Mouse (Mus musculus): ENCODE results near the gene Sgip1.

Sgip1 gene

GRCm38 (mm10) chr4:102976290-102977275, 235.5 kb downstream of the Sgip1 start:
- DNase-seq (ENCODE audit: low spot score in 2 of 2): no peak

- no peak for DNase-seq (ENCODE audit: low spot score in 2 of 2)
Observed at GRCm38 (mm10) chr4:102977778-102978321, 236.8 kb downstream of the Sgip1 start.

- no peak for DNase-seq (ENCODE audit: low spot score in 2 of 2)
Observed at GRCm38 (mm10) chr4:102978440-102978839, 237.3 kb downstream of the Sgip1 start, which contains the start of gene Tctex1d1. Gene Tctex1d1, plus strand, starts transcription at chr4:102978606.

GRCm38 (mm10) chr4:102979385-102979784, 238.3 kb downstream of the Sgip1 start:
- DNase-seq (ENCODE audit: low spot score in 2 of 2): no peak

- no peak for DNase-seq (ENCODE audit: low spot score in 2 of 2)
Observed at GRCm38 (mm10) chr4:102981709-102982108, 240.6 kb downstream of the Sgip1 start.

GRCm38 (mm10) chr4:102986173-102986572, 245.1 kb downstream of the Sgip1 start:
- DNase-seq (ENCODE audit: low spot score in 2 of 2): no peak

GRCm38 (mm10) chr4:102986917-102987316, 245.8 kb downstream of the Sgip1 start:
- DNase-seq (ENCODE audit: low spot score in 2 of 2): peak in 1 of 2 experiments; percentile 67

- DNase-seq (ENCODE audit: low spot score in 2 of 2): no peak
Observed at GRCm38 (mm10) chr4:102987325-102987724, 246.2 kb downstream of the Sgip1 start.

GRCm38 (mm10) chr4:102987756-102988155, 246.7 kb downstream of the Sgip1 start:
- no peak for DNase-seq (ENCODE audit: low spot score in 2 of 2)

- DNase-seq (ENCODE audit: low spot score in 2 of 2): no peak
Observed at GRCm38 (mm10) chr4:102988526-102988925, 247.4 kb downstream of the Sgip1 start.

- no peak for DNase-seq (ENCODE audit: low spot score in 2 of 2)
Observed at GRCm38 (mm10) chr4:102989391-102989790, 248.3 kb downstream of the Sgip1 start.

GRCm38 (mm10) chr4:102990016-102990415, 248.9 kb downstream of the Sgip1 start:
- no peak for DNase-seq (ENCODE audit: low spot score in 2 of 2)

- DNase-seq (ENCODE audit: low spot score in 2 of 2): no peak
Observed at GRCm38 (mm10) chr4:102990595-102991340, 249.7 kb downstream of the Sgip1 start.

- no peak for DNase-seq (ENCODE audit: low spot score in 2 of 2)
Observed at GRCm38 (mm10) chr4:102991685-102992084, 250.6 kb downstream of the Sgip1 start.

- no peak for DNase-seq (ENCODE audit: low spot score in 2 of 2)
Observed at GRCm38 (mm10) chr4:103004681-103005080, 263.6 kb downstream of the Sgip1 start.

GRCm38 (mm10) chr4:103005190-103005945, 264.3 kb downstream of the Sgip1 start:
- no peak for DNase-seq (ENCODE audit: low spot score in 2 of 2)

GRCm38 (mm10) chr4:103006266-103006665, 265.2 kb downstream of the Sgip1 start:
- DNase-seq (ENCODE audit: low spot score in 2 of 2): no peak

- DNase-seq (ENCODE audit: low spot score in 2 of 2): no peak
Observed at GRCm38 (mm10) chr4:103006943-103007418, 265.9 kb downstream of the Sgip1 start.

- DNase-seq (ENCODE audit: low spot score in 2 of 2): no peak
Observed at GRCm38 (mm10) chr4:103010734-103011133, 269.6 kb downstream of the Sgip1 start.

- DNase-seq (ENCODE audit: low spot score in 2 of 2): peak in 1 of 2 experiments; percentile 22
Observed at GRCm38 (mm10) chr4:103011823-103012222, 270.7 kb downstream of the Sgip1 start.

GRCm38 (mm10) chr4:103013490-103013889, 272.4 kb downstream of the Sgip1 start:
- DNase-seq (ENCODE audit: low spot score in 2 of 2): no peak
